In the genomic region with DNA sequence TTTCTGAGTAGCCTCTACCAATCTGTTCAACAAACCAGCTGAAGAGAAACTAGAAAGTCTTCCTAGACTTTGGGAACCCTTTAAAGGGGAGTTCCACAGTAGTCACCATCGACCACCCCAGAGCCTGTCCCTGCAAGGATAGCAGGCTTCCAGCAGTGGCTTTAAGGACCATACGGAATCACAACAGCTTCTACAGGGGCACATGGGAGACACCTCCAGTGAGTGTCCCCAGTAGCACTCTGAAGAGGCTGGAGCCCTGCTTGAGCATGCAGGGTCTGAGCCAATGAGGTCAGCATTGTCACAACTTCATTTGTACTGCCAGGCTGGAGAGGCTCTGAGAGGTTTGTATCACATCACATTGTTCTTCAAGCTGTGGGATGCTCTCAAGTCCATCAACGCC, we compare ENCODE assay signal across 38 mouse cellular contexts. TPM values are rescaled to one million over a fixed set of nuclear protein-coding genes. Genes with fewer than 3 reads are reported as not detected.
"Had no signal": no experiment of that assay in that cellular context is flagged by ENCODE, and none has a peak within 500 bp of the region (broad histone marks: within the 10 kb centered on the region; RNA-seq: fewer than 3 reads in every experiment).

No protein-coding gene starts in this region.

- H3K36me3 ChIP-seq: heart, embryonic 13.5 days; heart, embryonic 15.5 days; hindbrain, embryonic 13.5 days; hindbrain, embryonic 15.5 days; kidney, embryonic 15.5 days; limb, embryonic 10.5 days; limb, embryonic 12.5 days had no signal

- H3K27me3 ChIP-seq: heart, embryonic 13.5 days; heart, embryonic 15.5 days; hindbrain, embryonic 13.5 days; hindbrain, embryonic 15.5 days; kidney, embryonic 15.5 days; limb, embryonic 12.5 days had no signal

- H3K4me3 ChIP-seq: heart, embryonic 13.5 days; heart, embryonic 15.5 days; hindbrain, embryonic 13.5 days; hindbrain, embryonic 15.5 days; kidney, embryonic 15.5 days; left cerebral cortex, adult 2 months; limb, embryonic 10.5 days; limb, embryonic 12.5 days had no signal

- H3K9me3 ChIP-seq: heart, embryonic 13.5 days; heart, embryonic 15.5 days; hindbrain, embryonic 13.5 days; hindbrain, embryonic 15.5 days; kidney, embryonic 15.5 days; limb, embryonic 10.5 days; limb, embryonic 12.5 days had no signal

- ATAC-seq: hindbrain, postnatal 0 days; intestine, embryonic 16.5 days had no signal

- DNase-seq: gastrocnemius, postnatal 14 days; gastrocnemius, postnatal 36 days; heart, adult 18-20 months; heart, postnatal 14 days; heart, postnatal 36 days; kidney, adult 11 months; kidney, adult 2 months; kidney, adult 9 months; kidney, postnatal 14 days; kidney, postnatal 36 days; layer of hippocampus, adult 9-11 months; liver had no signal

- H3K4me2 ChIP-seq: heart, embryonic 11.5 days; heart, embryonic 13.5 days; heart, embryonic 15.5 days; hindbrain, embryonic 13.5 days; hindbrain, embryonic 15.5 days; kidney, embryonic 15.5 days; limb, embryonic 12.5 days; liver, embryonic 11.5 days had no signal

- H3K9ac ChIP-seq: heart, embryonic 13.5 days; heart, embryonic 15.5 days; hindbrain, embryonic 13.5 days; hindbrain, embryonic 15.5 days; kidney, embryonic 15.5 days; limb, embryonic 12.5 days; liver, embryonic 14.5 days had no signal

- H3K4me1 ChIP-seq: hindbrain, embryonic 13.5 days; hindbrain, embryonic 15.5 days; kidney, embryonic 15.5 days; limb, embryonic 10.5 days; limb, embryonic 12.5 days had no signal

- H3K27ac ChIP-seq: heart, embryonic 13.5 days; heart, embryonic 15.5 days; hindbrain, embryonic 13.5 days; hindbrain, embryonic 15.5 days; hindbrain, postnatal 0 days; kidney, embryonic 15.5 days; kidney, postnatal 0 days; left cerebral cortex, adult 2 months; limb, embryonic 10.5 days; limb, embryonic 12.5 days; liver, embryonic 14.5 days had no signal

RNA-seq across cellular contexts. Expression of a gene that starts 3.7 kb away (rescaled TPM):
- total RNA-seq: gastrocnemius, adult 18-20 months; gastrocnemius, adult 8-10 months; gastrocnemius, postnatal 14 days; gastrocnemius, postnatal 36 days; layer of hippocampus, adult 18-20 months; layer of hippocampus, adult 8-10 months; layer of hippocampus, postnatal 14 days; left cerebral cortex, adult 2 months had no signal
- polyA plus RNA-seq: heart, embryonic 13.5 days had no signal

RNA-seq across cellular contexts. Expression of a gene that starts 24.8 kb away (rescaled TPM):
- total RNA-seq: gastrocnemius, adult 8-10 months; hindbrain, postnatal 0 days; layer of hippocampus, adult 18-20 months; left cerebral cortex, postnatal 36 days had no signal

RNA-seq across cellular contexts. Expression of a gene that starts 44.3 kb away (rescaled TPM):
- total RNA-seq: gastrocnemius, adult 18-20 months; gastrocnemius, adult 8-10 months; gastrocnemius, postnatal 14 days; gastrocnemius, postnatal 36 days; heart, adult 18-20 months; heart, postnatal 14 days; heart, postnatal 36 days; hindbrain, postnatal 0 days; layer of hippocampus, adult 18-20 months; layer of hippocampus, postnatal 14 days; left cerebral cortex, adult 2 months; left cerebral cortex, postnatal 14 days; left cerebral cortex, postnatal 36 days had no signal
- polyA plus RNA-seq: gonadal fat pad, adult 2 months; heart, embryonic 11.5 days; heart, embryonic 13.5 days; heart, embryonic 15.5 days; heart, postnatal 0 days; hindbrain, embryonic 13.5 days; hindbrain, embryonic 15.5 days; hindbrain, postnatal 0 days; intestine, embryonic 14.5 days; intestine, embryonic 16.5 days; kidney, adult 2 months; kidney, embryonic 15.5 days; kidney, postnatal 0 days; large intestine, adult 2 months; limb, embryonic 12.5 days; limb, embryonic 14.5 days; liver, embryonic 11.5 days; liver, embryonic 14.5 days had no signal
